Mouse (Mus musculus) layer of hippocampus, adult 9-10 months (tissue): Measurements from ENCODE around the gene Nrip1.

Source experiments
- DNase-seq: peaks from one replicate; pipeline ENCODE4 v3.0.0; 2022; ENCODE audit warnings: low spot score

Gene Nrip1

GRCm38 (mm10) chr16:76315642-76316041 is 58.0 kb downstream of the Nrip1 start:
- DNase-seq: no peak

GRCm38 (mm10) chr16:76314013-76314950 is 59.3 kb downstream of the Nrip1 start:
- no peak for DNase-seq

GRCm38 (mm10) chr16:76312887-76313420 is 60.7 kb downstream of the Nrip1 start:
- no peak for DNase-seq

DNA sequence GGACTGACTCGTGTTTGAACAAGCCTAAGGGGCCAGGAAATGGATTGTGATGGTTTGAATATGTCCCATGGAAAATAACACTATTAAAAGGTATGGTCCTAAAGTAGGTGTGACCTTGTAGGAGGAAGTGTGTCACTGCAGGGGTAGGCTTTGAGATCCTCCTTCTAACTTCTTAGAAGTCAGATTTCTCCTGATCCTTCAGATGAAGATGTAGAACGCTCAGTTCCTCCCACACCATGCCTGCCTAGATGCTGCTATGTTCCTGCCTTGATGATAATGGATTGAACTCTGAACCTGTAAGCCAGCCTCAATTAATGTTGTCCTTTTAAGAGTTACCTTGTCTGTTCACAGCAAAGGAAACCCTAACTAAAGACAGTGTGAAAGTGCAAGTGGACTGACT is 62.8 kb downstream of the Nrip1 start:
- DNase-seq: no peak

- no peak for DNase-seq
Observed at GRCm38 (mm10) chr16:76310286-76310685, 63.3 kb downstream of the Nrip1 start.

- DNase-seq: no peak
Observed at GRCm38 (mm10) chr16:76309280-76309679, 64.3 kb downstream of the Nrip1 start.

GRCm38 (mm10) chr16:76307039-76307438 is 66.6 kb downstream of the Nrip1 start:
- DNase-seq: no peak

- DNase-seq: no peak
Observed at GRCm38 (mm10) chr16:76306446-76306845, 67.2 kb downstream of the Nrip1 start.

DNA sequence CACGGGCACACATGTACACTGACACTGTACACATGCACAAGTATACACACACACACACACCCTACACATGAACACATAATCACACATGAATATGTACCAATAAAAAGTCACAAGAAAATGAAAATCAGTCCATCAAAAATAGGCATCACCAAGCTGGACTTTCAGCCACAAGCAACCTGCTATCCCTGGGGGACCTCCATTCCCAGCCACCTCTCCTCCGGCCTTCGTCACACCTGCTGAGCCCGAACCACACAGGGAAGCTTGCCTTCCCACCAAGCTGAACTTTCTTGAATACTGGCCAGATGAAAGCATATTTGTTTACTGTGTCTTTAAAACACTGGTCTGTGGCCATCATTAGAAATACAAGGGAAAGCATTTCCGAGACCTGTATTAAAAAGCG is 70.2 kb downstream of the Nrip1 start:
- no peak for DNase-seq

DNA sequence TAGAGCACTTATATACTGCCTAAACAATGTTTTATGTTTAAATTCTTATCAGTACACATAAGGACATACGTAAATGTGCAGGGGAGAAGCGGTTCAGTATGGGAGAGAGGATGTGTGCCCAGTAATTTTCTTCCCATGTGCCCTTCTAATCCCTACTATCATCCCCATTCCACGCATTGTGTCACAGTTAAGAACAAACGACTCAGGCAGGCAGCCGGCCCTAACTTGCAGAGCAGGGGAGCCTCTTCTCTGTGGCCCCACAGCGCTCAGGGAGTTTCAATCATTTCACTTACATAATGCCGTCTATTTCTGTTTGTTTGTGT is 71.9 kb downstream of the Nrip1 start:
- DNase-seq: no peak

DNA sequence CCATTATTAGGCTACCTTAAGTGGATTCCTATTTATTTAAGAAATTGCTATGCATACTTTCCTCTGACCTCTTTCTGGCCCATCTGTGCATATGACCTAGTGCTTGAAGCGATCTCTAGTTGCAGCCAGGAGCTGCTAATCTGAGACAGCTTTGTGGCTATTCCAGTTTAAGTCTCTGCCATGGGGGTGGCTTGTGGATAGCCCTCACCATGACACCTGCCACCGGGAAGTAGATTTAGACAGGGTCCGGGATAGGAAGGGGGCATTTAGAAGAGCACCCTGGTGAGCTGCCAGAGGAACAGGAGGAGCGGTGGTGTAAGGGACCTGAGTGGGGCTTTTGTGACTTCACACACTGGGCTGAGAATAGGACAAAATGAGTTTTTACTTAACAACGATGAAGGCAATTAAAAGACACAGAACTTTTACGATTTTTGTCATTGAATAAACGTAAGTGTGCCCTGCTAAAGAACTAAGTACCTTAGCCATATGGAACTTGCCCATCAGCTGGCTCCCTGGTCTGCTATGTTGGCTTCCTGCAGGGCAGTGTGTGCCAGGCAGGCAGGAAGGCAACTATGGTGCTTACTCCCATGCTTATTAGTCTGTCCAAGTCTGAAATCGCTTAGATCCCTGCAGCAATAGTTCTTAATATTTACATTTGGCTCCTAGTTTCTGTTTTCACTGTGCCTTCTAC is 72.4 kb downstream of the Nrip1 start:
- no peak for DNase-seq

DNA sequence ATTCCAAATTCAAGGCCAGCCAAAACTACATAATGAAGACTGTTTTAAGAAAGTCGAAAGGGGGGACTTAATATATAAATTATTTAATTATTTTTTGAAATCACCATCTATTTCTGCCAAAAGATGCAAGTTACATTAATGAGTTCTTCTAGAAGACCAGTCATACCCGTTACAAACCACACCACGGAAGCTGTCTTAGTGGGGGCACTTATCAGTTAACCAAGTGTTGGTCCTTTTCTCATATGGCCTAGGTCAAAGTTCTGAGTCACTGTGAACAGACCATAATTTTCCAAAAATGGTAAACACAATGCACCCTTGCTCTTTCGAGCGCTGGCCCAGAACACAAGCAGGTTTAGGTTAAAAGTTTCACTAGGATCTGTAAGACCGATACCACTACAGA is 73.2 kb downstream of the Nrip1 start:
- DNase-seq: no peak

GRCm38 (mm10) chr16:76299511-76299910 is 74.1 kb downstream of the Nrip1 start:
- DNase-seq: no peak

DNA sequence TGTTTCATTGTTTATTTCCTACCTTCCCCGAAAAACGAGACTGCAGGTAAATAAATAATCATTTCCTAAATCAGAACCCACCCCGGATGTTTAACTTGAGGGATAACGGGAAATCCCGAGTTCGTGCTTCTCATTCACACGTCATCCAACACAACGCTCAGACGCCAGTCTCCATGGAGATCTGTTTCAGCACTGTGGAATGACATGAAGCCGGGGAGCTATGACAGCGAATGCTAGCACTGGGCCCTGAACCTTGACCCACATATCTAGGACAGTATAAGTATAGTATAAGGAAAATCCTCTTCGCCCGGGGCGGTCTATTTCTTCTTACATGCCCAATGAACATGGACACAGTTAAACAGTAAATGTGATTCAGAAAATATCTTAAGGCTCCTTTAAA is 78.3 kb downstream of the Nrip1 start:
- no peak for DNase-seq

- no peak for DNase-seq
Observed at GRCm38 (mm10) chr16:76294550-76294949, 79.1 kb downstream of the Nrip1 start.

DNA sequence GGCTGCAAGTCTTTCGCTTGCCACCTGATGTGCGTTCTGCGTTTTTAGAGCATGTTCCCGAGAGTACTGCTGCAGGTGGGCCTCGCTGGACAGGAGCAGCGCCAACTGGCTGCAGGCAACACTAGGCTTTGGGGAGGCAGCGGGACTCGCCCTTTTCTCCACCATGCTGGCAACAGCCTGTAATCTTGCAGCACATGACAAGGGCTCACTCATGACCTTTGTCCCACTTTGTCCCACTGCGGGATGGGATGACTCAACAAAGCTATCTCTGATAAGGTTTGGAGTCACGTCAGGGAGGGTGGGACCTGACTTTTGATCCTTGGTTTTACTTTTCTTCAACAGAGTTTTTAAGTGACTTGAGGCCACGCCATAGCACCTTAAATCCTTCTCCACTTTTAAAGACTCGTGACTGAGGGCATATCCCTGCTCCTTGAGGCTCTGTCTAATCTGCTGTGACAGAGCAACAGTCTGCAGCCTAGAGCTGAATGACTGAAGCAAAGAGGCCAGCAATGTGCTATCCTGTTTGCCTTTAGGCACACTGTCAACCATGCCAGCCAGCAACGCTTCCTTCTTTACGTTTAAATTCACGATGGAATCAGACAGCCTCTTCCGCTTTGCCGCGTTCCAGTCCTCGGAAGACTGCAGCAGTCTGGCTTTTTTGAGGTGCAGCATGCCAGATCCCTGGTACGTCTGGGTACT is 79.7 kb downstream of the Nrip1 start:
- no peak for DNase-seq

- no peak for DNase-seq
Observed at GRCm38 (mm10) chr16:76293176-76293575, 80.5 kb downstream of the Nrip1 start.

DNA sequence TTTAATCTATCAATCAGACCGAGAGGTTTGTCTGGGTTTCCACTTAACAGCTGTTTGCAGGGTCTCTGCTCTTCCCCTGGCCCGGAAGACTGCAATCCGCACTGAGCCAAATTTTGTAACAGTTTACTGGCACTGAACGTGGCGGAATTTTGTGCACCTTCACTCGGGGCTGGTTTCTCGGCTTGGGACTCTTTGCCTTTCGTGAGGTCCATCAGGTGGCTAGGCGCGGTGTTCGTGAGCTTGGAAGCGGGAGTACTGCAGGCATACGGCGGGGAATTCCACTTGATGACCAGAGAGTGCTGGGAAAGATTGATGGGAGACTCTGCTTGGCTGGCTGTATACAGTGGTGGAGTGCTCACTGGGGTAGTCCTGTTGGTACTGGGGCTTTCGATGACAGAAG is 81.0 kb downstream of the Nrip1 start:
- no peak for DNase-seq

DNA sequence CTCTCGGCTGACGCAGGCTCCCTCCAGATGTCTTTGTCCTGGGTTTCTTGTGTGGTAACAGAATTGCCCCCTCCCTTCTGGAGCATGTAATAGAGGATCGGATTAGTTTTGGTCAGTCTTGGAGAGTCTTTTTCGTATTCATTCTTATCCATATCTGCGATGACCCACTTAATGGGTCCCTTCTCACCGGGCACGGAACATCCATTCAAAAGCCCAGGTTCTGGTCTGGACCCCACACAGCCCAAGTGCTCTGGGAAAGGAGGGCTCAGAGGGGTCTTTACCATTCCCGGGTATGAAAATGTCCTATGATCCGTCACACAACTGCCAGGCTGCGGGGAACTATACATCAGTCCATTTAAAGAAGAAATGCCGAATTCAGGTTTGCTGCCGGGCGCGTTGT is 82.3 kb downstream of the Nrip1 start:
- DNase-seq: no peak

- DNase-seq: no peak
Observed at GRCm38 (mm10) chr16:76289495-76289894, 84.1 kb downstream of the Nrip1 start.

- no peak for DNase-seq
Observed at GRCm38 (mm10) chr16:76283796-76284195, 89.8 kb downstream of the Nrip1 start.

GRCm38 (mm10) chr16:76281850-76282249 is 91.8 kb downstream of the Nrip1 start:
- DNase-seq: no peak

GRCm38 (mm10) chr16:76280365-76280764 is 93.3 kb downstream of the Nrip1 start:
- no peak for DNase-seq
